Mouse (Mus musculus): ENCODE data around the gene Slc6a8.

GRCm38 (mm10) chrX:73716109-73716661, 43.2 kb downstream of the Slc6a8 start, which contains the start of the genes Bcap31 and Abcd1:
- TF ChIP-seq CTCF (IDR thresholded peaks at IDR 0.05; ENCODE audit: borderline replicate concordance, insufficient read depth, low read length) (no peak), POLR2A (IDR thresholded peaks at IDR 0.05; ENCODE audit: low read depth, low read length) (peak; percentile 94)

Data from embryonic fibroblast, embryonic 13.5 days (primary cell).